Mouse (Mus musculus) spleen, adult 2 months (tissue): ENCODE data around the gene Uckl1.

Source experiments
- CTCF ChIP-seq: fragments of 200-500 bp; IDR thresholded peaks from 2 replicates; pipeline ENCODE4 v1.5.1; 2011; ENCODE audit warnings: mild to moderate bottlenecking, inconsistent platforms; ENCODE audit not compliant: insufficient read depth, insufficient read length, insufficient replicate concordance; ENCODE audit errors: extremely low read depth
- POLR2A ChIP-seq: fragments of 200-500 bp; IDR thresholded peaks from 2 replicates; pipeline ENCODE4 v1.6.1; 2011; ENCODE audit warnings: low read depth, low read length, inconsistent platforms

DNA sequence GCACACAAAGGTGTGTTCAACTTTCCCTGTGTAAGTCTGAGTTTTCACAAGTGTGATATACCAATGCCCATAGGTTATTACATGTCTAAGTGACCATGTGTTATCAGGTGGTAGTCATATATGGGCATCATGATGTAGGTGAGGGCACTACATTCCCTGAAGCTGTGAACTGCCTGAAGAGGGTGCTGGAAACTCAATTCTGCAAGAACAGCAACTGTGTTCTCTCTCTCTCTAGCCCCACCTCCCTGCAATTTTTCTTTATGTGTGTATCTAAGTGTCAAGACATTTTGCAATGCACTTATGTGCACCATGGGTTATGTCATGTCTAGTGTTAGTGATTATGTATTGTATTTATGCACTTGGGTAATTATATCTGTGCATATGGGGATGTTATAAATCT is 9.2 kb upstream of the Uckl1 start:
- TF ChIP-seq POLR2A, result no peak
- TF ChIP-seq CTCF, result no peak
